Mouse (Mus musculus): ENCODE measurements at regions not wholly inside any gene's neighbourhood (a gene's known extent, or its start where the extent isn't known, plus 50 kb on each side); places are given as distances from the start of the nearest gene placed in this dataset.

DNA sequence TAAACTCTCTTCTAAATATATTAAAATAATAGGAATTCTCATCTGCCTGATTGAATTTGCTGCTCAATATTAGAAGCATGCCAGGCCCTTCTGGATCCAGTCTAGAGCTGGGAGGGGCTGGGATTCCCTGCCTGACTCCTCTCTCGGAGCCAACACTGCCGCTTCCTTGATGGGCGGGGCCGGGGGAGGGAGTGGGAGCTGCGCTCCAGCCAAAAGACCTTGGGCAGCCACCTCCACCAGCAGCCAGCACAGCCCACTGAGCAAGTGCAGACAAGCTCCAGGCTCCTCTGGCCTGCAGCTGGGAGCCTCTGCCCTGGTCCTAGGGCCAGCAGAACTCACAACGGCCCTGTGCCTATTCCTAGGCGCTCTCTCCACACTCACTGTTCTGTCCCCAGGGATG, 144.9 kb downstream of the Pja1 start:
- TF ChIP-seq GATA1 (IDR thresholded peaks at IDR 0.05; ENCODE audit: borderline replicate concordance, low read length) (no peak), FLI1 (IDR thresholded peaks at IDR 0.05; ENCODE audit: low read length) (no peak)
